Mouse (Mus musculus): ENCODE data around the gene Oasl1. TPM values are rescaled to one million over a fixed set of nuclear protein-coding genes. Genes with fewer than 3 reads are reported as not detected.
A peak's percentile ranks its signal among the peaks of the same experiment; 100 is the strongest.

Oasl1 gene
- polyA plus RNA-seq, 1 experiment from 2014 or later, result 0.52 TPM

DNA sequence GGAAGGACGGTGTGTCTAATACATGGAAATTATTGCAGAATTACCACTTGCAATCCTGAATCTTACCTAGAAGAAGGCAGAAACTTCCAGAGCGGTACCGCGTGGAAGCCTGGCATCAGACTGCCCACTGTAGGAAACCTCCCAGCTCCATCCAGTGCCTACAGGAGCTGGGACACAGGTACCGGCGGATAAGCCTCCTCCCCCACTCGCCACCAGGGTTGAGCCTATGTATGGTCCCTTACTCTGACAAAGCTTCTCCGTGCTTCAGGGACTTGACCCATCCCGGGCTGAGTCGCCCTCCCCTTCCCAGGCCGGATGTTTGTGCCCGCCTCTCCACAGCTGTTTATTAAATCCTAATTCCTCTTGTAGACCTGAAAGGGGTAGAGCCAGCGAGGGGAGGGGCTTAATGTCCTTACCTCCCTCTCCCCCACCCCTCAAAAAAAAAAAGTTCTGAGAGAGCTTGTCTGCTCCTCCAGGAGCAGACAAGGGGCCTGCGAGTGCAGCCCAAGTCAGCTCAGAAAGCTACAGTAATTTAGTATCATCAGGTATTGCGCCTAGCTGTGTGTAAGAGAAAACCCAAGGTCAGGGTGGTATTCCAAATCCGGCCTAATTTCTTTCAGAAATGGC lies 57.2 kb downstream of the Oasl1 start:
- Histone ChIP-seq H3K4me2 (ENCODE audit: low read depth, low read length) (peak overlapping the region; percentile 68), H3K27me3 (ENCODE audit: control insufficient read depth, insufficient read depth, low read length) (peaks cover 2% of the 10 kb centered on the region; the same call in 1 of the 2 replicates), H3K27ac (ENCODE audit: low read depth, low read length) (no peak overlapping the region), H3K9me3 (ENCODE audit: control insufficient read depth, low read length) (no peaks in the 10 kb centered on the region), H3K4me1 (ENCODE audit: control insufficient read depth, insufficient read depth, low read length) (no peaks in the 10 kb centered on the region), H3K36me3 (ENCODE audit: control insufficient read depth, insufficient read depth, low read length) (no peaks in the 10 kb centered on the region), H3K4me3 (ENCODE audit: low read depth, low read length) (peak overlapping the region; percentile 27; the same call in 1 of the 2 replicates), H3K9ac (replicated peaks; ENCODE audit: low read depth, low read length) (no peak overlapping the region)
- no peak for ATAC-seq (ENCODE audit: low read depth)
- 32% methylated on average over 16 of the region's 16 CpGs for WGBS

DNA sequence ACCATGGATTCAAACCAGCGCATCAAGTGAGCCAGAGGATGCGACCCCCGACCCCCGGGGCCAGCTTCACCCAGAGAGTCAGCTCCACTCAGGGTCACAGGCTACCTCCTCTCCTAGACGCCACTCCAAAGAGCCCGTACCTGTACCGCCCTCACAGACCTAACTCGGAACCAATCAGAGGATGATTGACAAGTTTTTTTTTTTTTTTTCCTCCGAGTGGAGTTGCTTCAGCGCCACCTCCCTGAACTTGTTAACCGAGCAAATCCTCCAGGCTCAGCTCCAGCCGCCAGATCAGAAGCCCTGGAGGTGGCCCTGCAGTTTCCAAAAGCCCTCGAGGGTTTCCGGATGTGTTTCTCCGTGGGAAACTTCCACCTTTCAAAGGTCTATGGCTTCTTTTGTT lies 59.0 kb downstream of the Oasl1 start:
- H3K27me3 ChIP-seq (ENCODE audit: control insufficient read depth, insufficient read depth, low read length), result peaks cover 2% of the 10 kb centered on the region; the same call in 1 of the 2 replicates
- H3K4me3 ChIP-seq (ENCODE audit: low read depth, low read length), result no peak overlapping the region
- no peaks in the 10 kb centered on the region for H3K9me3 ChIP-seq (ENCODE audit: control insufficient read depth, low read length)
- H3K27ac ChIP-seq (ENCODE audit: low read depth, low read length), result no peak overlapping the region
- H3K4me2 ChIP-seq (ENCODE audit: low read depth, low read length), result no peak overlapping the region
- H3K36me3 ChIP-seq (ENCODE audit: control insufficient read depth, insufficient read depth, low read length), result no peaks in the 10 kb centered on the region
- WGBS, result 68% methylated on average over 15 of the region's 15 CpGs
- no peaks in the 10 kb centered on the region for H3K4me1 ChIP-seq (ENCODE audit: control insufficient read depth, insufficient read depth, low read length)
- no peak overlapping the region for H3K9ac ChIP-seq (replicated peaks; ENCODE audit: low read depth, low read length)
- ATAC-seq (ENCODE audit: low read depth), result no peak

DNA sequence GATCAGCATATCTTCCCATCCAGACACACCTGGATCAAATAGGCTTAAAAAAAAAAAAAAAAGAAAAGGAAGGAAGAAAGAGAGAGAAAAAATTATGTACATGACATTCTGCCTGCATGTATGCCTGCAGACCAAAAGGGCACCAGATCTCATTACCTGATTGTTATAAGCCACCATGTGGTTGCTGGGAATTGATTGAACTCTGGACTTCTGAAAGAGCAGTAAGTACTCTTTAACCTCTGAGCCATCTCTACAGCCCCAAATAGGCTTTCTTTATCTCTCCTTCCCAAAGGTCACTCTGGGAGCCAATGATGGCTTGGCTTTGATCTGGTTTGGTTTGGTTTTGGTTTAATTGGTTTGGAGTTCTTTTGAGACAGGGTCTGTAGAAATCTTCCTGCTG lies 62.0 kb downstream of the Oasl1 start:
- no peak for ATAC-seq (ENCODE audit: low read depth)
- H3K27ac ChIP-seq (ENCODE audit: low read depth, low read length), result no peak overlapping the region
- no peak overlapping the region for H3K4me3 ChIP-seq (ENCODE audit: low read depth, low read length)
- H3K27me3 ChIP-seq (ENCODE audit: control insufficient read depth, insufficient read depth, low read length), result peaks cover under 1% of the 10 kb centered on the region; the same call in 1 of the 2 replicates
- no peaks in the 10 kb centered on the region for H3K9me3 ChIP-seq (ENCODE audit: control insufficient read depth, low read length)
- H3K4me1 ChIP-seq (ENCODE audit: control insufficient read depth, insufficient read depth, low read length), result no peaks in the 10 kb centered on the region
- no peak overlapping the region for H3K9ac ChIP-seq (replicated peaks; ENCODE audit: low read depth, low read length)
- no peak overlapping the region for H3K4me2 ChIP-seq (ENCODE audit: low read depth, low read length)
- H3K36me3 ChIP-seq (ENCODE audit: control insufficient read depth, insufficient read depth, low read length), result no peaks in the 10 kb centered on the region

Other genes starting within 250 kb of the Oasl1 start
- gene Gltp, start 232.3 kb upstream of the Oasl1 start, polyA plus RNA-seq (2014; fragmentation: Nextera tagmentation; extraction: Ambion mirVana), result 26.9 and 30.8 TPM in 2 replicates
- 15.2 and 16.2 TPM in 2 replicates for gene Tchp, start 215.5 kb upstream of the Oasl1 start, polyA plus RNA-seq (2014; fragmentation: Nextera tagmentation; extraction: Ambion mirVana)
- gene Ankrd13a, start 148.6 kb upstream of the Oasl1 start, polyA plus RNA-seq (2014; fragmentation: Nextera tagmentation; extraction: Ambion mirVana), result 38.8 and 52.1 TPM in 2 replicates
- gene Git2, start 147.7 kb upstream of the Oasl1 start, polyA plus RNA-seq (2014; fragmentation: Nextera tagmentation; extraction: Ambion mirVana), result 53.1 and 60.3 TPM in 2 replicates
- 298 and 351 TPM in 2 replicates for gene 1500011B03Rik, start 99.8 kb upstream of the Oasl1 start, polyA plus RNA-seq (2014; fragmentation: Nextera tagmentation; extraction: Ambion mirVana)
- not detected in 2 replicates for gene 4930519G04Rik, start 69.6 kb upstream of the Oasl1 start, polyA plus RNA-seq (2014; fragmentation: Nextera tagmentation; extraction: Ambion mirVana)
- 2.3 and 3.5 TPM in 2 replicates for gene Gm9936, start 64.6 kb upstream of the Oasl1 start, polyA plus RNA-seq (2014; fragmentation: Nextera tagmentation; extraction: Ambion mirVana)
- gene Oasl2, start 26.3 kb upstream of the Oasl1 start, polyA plus RNA-seq (2014; fragmentation: Nextera tagmentation; extraction: Ambion mirVana), result 3.2 and 4.3 TPM in 2 replicates
- 125 and 139 TPM in 2 replicates for gene 2210016L21Rik, start 18.9 kb downstream of the Oasl1 start, polyA plus RNA-seq (2014; fragmentation: Nextera tagmentation; extraction: Ambion mirVana)
- 0.11 TPM in 1 of 2 replicates, not detected in the other for gene Hnf1a, start 47.9 kb downstream of the Oasl1 start, polyA plus RNA-seq (2014; fragmentation: Nextera tagmentation; extraction: Ambion mirVana)
- gene Sppl3, start 87.9 kb downstream of the Oasl1 start, polyA plus RNA-seq (2014; fragmentation: Nextera tagmentation; extraction: Ambion mirVana), result 32.7 and 33.4 TPM in 2 replicates
- gene Gm10401, start 175.1 kb downstream of the Oasl1 start, polyA plus RNA-seq (2014; fragmentation: Nextera tagmentation; extraction: Ambion mirVana), result 53.0 and 60.9 TPM in 2 replicates
- gene Acads, start 196.1 kb downstream of the Oasl1 start, polyA plus RNA-seq (2014; fragmentation: Nextera tagmentation; extraction: Ambion mirVana), result 11.3 and 11.7 TPM in 2 replicates
- 27.9 and 33.9 TPM in 2 replicates for gene Unc119b, start 211.7 kb downstream of the Oasl1 start, polyA plus RNA-seq (2014; fragmentation: Nextera tagmentation; extraction: Ambion mirVana)
- 23.9 and 26.2 TPM in 2 replicates for gene Mlec, start 234.9 kb downstream of the Oasl1 start, polyA plus RNA-seq (2014; fragmentation: Nextera tagmentation; extraction: Ambion mirVana)